Mouse (Mus musculus) forebrain, embryonic 16.5 days (tissue): ENCODE results near the gene Mrpl47. TPM values are rescaled to one million over a fixed set of nuclear protein-coding genes. Genes with fewer than 3 reads are reported as not detected.

Source experiments
- ATAC-seq: fragments of 200-750 bp; cut with Nextera tagmentation; 2 replicates; pipeline ENCODE4 v1.8.0; 2017; ENCODE audit warnings: mild to moderate bottlenecking, moderate library complexity
- H3K27ac ChIP-seq: fragments of 300-500 bp; sonication (generic); 2 replicates; pipeline ENCODE4 v1.5.1; 2014; ENCODE audit warnings: low read length, control low read depth
- H3K27me3 ChIP-seq: fragments of 300-500 bp; sonication (generic); replicated peaks from 2 replicates; pipeline ENCODE4 v1.6.1; 2014; ENCODE audit warnings: low read length; ENCODE audit not compliant: control insufficient read depth, insufficient read depth
- H3K36me3 ChIP-seq: fragments of 300-500 bp; sonication (generic); 2 replicates; pipeline ENCODE4 v1.6.1; 2014; ENCODE audit not compliant: control insufficient read depth, insufficient read depth
- H3K4me1 ChIP-seq: fragments of 300-500 bp; sonication (generic); replicated peaks from 2 replicates; pipeline ENCODE4 v1.6.1; 2014; ENCODE audit warnings: low read length; ENCODE audit not compliant: control insufficient read depth, insufficient read depth
- H3K4me2 ChIP-seq: fragments of 300-500 bp; sonication (generic); 2 replicates; pipeline ENCODE4 v1.6.1; 2014; ENCODE audit warnings: mild to moderate bottlenecking, low read length, control low read depth
- H3K4me3 ChIP-seq: fragments of 300-500 bp; sonication (generic); replicated peaks from 2 replicates; pipeline ENCODE4 v1.5.1; 2014; ENCODE audit warnings: mild to moderate bottlenecking, low read length, control low read depth
- H3K9ac ChIP-seq: fragments of 300-500 bp; sonication (generic); replicated peaks from 2 replicates; pipeline ENCODE4 v1.6.1; 2014; ENCODE audit warnings: low read depth, low read length, control low read depth
- H3K9me3 ChIP-seq: fragments of 300-500 bp; sonication (generic); 2 replicates; pipeline ENCODE4 v1.6.1; 2016; ENCODE audit warnings: low read length; ENCODE audit not compliant: control insufficient read depth
- WGBS: fragments of 180-500 bp; shearing (Covaris S2); extraction: QIAGEN DNeasy Blood & Tissue Kit; methylation state at CpG from one replicate; pipeline ENCODE4 v1.1.7; 2014; 5-methylcytosine and 5-hydroxymethylcytosine counted together
- polyA plus RNA-seq: library from polyadenylated mRNA; unstranded; fragments of >200 nt; fragmentation: Nextera tagmentation; extraction: Ambion mirVana; gene quantifications from 2 replicates; pipeline ENCODE4 v1.2.1, GENCODE M21; 2015

Mrpl47 gene
- polyA plus RNA-seq, 1 experiment from 2014 or later: 30.1 TPM

- H3K9me3 ChIP-seq: no peaks in the 10 kb centered on the region
Measured at GRCm38 (mm10) chr3:32694737-32695582, 42.4 kb downstream of the Mrpl47 start.

GRCm38 (mm10) chr3:32694211-32694610 lies 43.2 kb downstream of the Mrpl47 start:
- Histone ChIP-seq H3K4me1 (no peaks in the 10 kb centered on the region), H3K9ac (no peak overlapping the region), H3K36me3 (no peaks in the 10 kb centered on the region), H3K9me3 (no peaks in the 10 kb centered on the region), H3K27ac (no peak overlapping the region), H3K4me3 (no peak overlapping the region), H3K4me2 (no peak overlapping the region), H3K27me3 (no peaks in the 10 kb centered on the region)
- ATAC-seq: no peak
- 46% methylated on average over 5 of the region's 5 CpGs for WGBS

More at GRCm38 (mm10) chr3:32694737-32695582, 42.4 kb downstream of the Mrpl47 start:
- Histone ChIP-seq H3K4me2 (no peak overlapping the region), H3K27ac (no peak overlapping the region), H3K4me3 (no peak overlapping the region), H3K4me1 (no peaks in the 10 kb centered on the region), H3K36me3 (no peaks in the 10 kb centered on the region), H3K9ac (no peak overlapping the region), H3K27me3 (no peaks in the 10 kb centered on the region)
- 84% methylated on average over 12 of the region's 12 CpGs for WGBS
- ATAC-seq: no peak

- WGBS: 68% methylated on average over 5 of the region's 5 CpGs
- ATAC-seq: no peak
- Histone ChIP-seq H3K9me3 (no peaks in the 10 kb centered on the region), H3K4me2 (no peak overlapping the region), H3K9ac (no peak overlapping the region), H3K27ac (no peak overlapping the region), H3K4me3 (no peak overlapping the region), H3K36me3 (no peaks in the 10 kb centered on the region), H3K4me1 (no peaks in the 10 kb centered on the region), H3K27me3 (no peaks in the 10 kb centered on the region)
Measured at GRCm38 (mm10) chr3:32691841-32692240, 45.6 kb downstream of the Mrpl47 start.

GRCm38 (mm10) chr3:32690901-32691300 lies 46.5 kb downstream of the Mrpl47 start:
- no peaks in the 10 kb centered on the region for H3K27me3 ChIP-seq
- WGBS: 53% methylated on average over 1 of the region's 1 CpGs
- ATAC-seq: no peak

GRCm38 (mm10) chr3:32690008-32690407 lies 47.4 kb downstream of the Mrpl47 start:
- no peaks in the 10 kb centered on the region for H3K4me1 ChIP-seq
- H3K4me2 ChIP-seq: no peak overlapping the region
- no peaks in the 10 kb centered on the region for H3K36me3 ChIP-seq
- no peak overlapping the region for H3K4me3 ChIP-seq
- no peaks in the 10 kb centered on the region for H3K9me3 ChIP-seq
- H3K9ac ChIP-seq: no peak overlapping the region
- whole genome bisulfite sequencing: 95% methylated on average over 3 of the region's 3 CpGs
- H3K27ac ChIP-seq: no peak overlapping the region
- ATAC-seq: no peak
- H3K27me3 ChIP-seq: no peaks in the 10 kb centered on the region

More at GRCm38 (mm10) chr3:32690901-32691300, 46.5 kb downstream of the Mrpl47 start:
- Histone ChIP-seq H3K9me3 (no peaks in the 10 kb centered on the region), H3K9ac (no peak overlapping the region), H3K4me1 (no peaks in the 10 kb centered on the region), H3K27ac (no peak overlapping the region), H3K4me3 (no peak overlapping the region), H3K4me2 (no peak overlapping the region), H3K36me3 (no peaks in the 10 kb centered on the region)

GRCm38 (mm10) chr3:32689567-32689999 lies 47.8 kb downstream of the Mrpl47 start:
- Histone ChIP-seq H3K9ac (no peak overlapping the region), H3K27me3 (no peaks in the 10 kb centered on the region), H3K4me1 (no peaks in the 10 kb centered on the region), H3K9me3 (no peaks in the 10 kb centered on the region), H3K4me2 (no peak overlapping the region), H3K4me3 (no peak overlapping the region), H3K36me3 (no peaks in the 10 kb centered on the region), H3K27ac (no peak overlapping the region)
- ATAC-seq: no peak
- WGBS: 87% methylated on average over 9 of the region's 9 CpGs

- WGBS: 75% methylated on average over 4 of the region's 4 CpGs
- Histone ChIP-seq H3K4me2 (no peak overlapping the region), H3K27me3 (no peaks in the 10 kb centered on the region), H3K36me3 (no peaks in the 10 kb centered on the region), H3K9me3 (no peaks in the 10 kb centered on the region), H3K9ac (no peak overlapping the region), H3K27ac (no peak overlapping the region), H3K4me3 (no peak overlapping the region), H3K4me1 (no peaks in the 10 kb centered on the region)
- ATAC-seq: no peak
Measured at GRCm38 (mm10) chr3:32687156-32687555, 50.2 kb downstream of the Mrpl47 start.

- no peak overlapping the region for H3K27ac ChIP-seq
- H3K9me3 ChIP-seq: no peaks in the 10 kb centered on the region
- WGBS: 60% methylated on average over 1 of the region's 1 CpGs
- no peak overlapping the region for H3K4me2 ChIP-seq
- H3K4me1 ChIP-seq: no peaks in the 10 kb centered on the region
- H3K9ac ChIP-seq: no peak overlapping the region
- ATAC-seq: no peak
- no peaks in the 10 kb centered on the region for H3K27me3 ChIP-seq
- no peak overlapping the region for H3K4me3 ChIP-seq
- no peaks in the 10 kb centered on the region for H3K36me3 ChIP-seq
Measured at GRCm38 (mm10) chr3:32686537-32686936, 50.9 kb downstream of the Mrpl47 start.

- H3K36me3 ChIP-seq: no peaks in the 10 kb centered on the region
- H3K9me3 ChIP-seq: no peaks in the 10 kb centered on the region
- 81% methylated on average over 3 of the region's 3 CpGs for WGBS
- no peaks in the 10 kb centered on the region for H3K4me1 ChIP-seq
- ATAC-seq: no peak
- H3K27ac ChIP-seq: no peak overlapping the region
- no peak overlapping the region for H3K9ac ChIP-seq
- H3K4me3 ChIP-seq: no peak overlapping the region
- no peaks in the 10 kb centered on the region for H3K27me3 ChIP-seq
- no peak overlapping the region for H3K4me2 ChIP-seq
Measured at GRCm38 (mm10) chr3:32684631-32685030, 52.8 kb downstream of the Mrpl47 start.
